Mouse (Mus musculus): ENCODE results near the gene Acadl. TPM values are rescaled to one million over a fixed set of nuclear protein-coding genes. Genes with fewer than 3 reads are reported as not detected.

Acadl gene
- polyA plus RNA-seq, 1 experiment from 2014 or later: 227 TPM

DNA sequence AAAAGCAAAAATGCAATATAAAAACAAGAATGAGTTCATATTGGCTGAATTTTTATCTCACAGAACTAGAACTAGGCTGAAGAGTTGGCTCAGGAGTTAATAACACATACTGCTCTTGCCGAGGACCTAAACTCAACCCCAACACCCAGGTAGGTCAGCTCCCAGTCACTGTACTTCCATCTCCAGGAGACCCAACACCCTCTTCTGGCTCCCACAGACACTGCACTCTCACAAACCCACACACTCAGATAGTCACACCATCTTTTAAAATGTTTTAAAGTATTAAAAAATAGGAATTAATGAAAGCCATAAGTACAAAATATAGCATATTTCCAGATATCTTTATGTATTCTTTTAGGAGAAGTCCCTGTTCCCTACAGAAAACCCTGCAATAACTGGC, 49.9 kb downstream of the Acadl start:
- no peak overlapping the region for H3K27ac ChIP-seq
- H3K4me2 ChIP-seq (replicated peaks): no peak overlapping the region
- 72% methylated on average over 1 of the region's 1 CpGs for WGBS

GRCm38 (mm10) chr1:66806821-66807220, 56.3 kb downstream of the Acadl start:
- Histone ChIP-seq H3K4me3 (replicated peaks) (no peak overlapping the region), H3K27ac (no peak overlapping the region), H3K9me3 (no peaks in the 10 kb centered on the region), H3K27me3 (replicated peaks) (no peaks in the 10 kb centered on the region), H3K36me3 (no peaks in the 10 kb centered on the region), H3K4me1 (replicated peaks) (no peaks in the 10 kb centered on the region), H3K4me2 (replicated peaks) (no peak overlapping the region), H3K9ac (no peak overlapping the region)
- WGBS: 77% methylated on average over 1 of the region's 1 CpGs
- ATAC-seq: no peak

More for the DNA sequence above, 49.9 kb downstream of the Acadl start:
- Histone ChIP-seq H3K36me3 (no peaks in the 10 kb centered on the region), H3K4me3 (replicated peaks) (no peak overlapping the region), H3K4me1 (replicated peaks) (no peaks in the 10 kb centered on the region), H3K9ac (no peak overlapping the region), H3K27me3 (replicated peaks) (no peaks in the 10 kb centered on the region), H3K9me3 (no peaks in the 10 kb centered on the region)
- ATAC-seq: no peak

DNA sequence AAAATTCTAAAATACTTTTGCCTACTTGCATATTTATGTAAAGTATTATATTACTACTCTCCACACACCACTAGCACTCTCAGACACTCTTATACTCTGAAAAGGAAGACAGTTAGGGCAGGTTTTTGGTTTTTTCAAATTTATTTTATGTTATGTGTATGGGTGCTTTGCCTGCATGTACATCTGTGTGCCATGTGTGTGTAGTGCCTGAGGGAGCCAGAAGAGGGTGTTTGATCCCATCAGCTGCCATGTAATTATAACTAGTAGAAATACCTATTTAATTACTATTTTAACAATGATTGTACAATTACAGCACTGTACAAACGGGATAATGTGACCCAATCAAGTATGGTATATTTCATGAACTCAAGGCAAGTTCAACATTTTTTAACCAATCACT, 57.7 kb downstream of the Acadl start:
- no peak overlapping the region for H3K9ac ChIP-seq
- no peak overlapping the region for H3K4me3 ChIP-seq (replicated peaks)
- H3K9me3 ChIP-seq: no peaks in the 10 kb centered on the region
- no peaks in the 10 kb centered on the region for H3K27me3 ChIP-seq (replicated peaks)
- WGBS: 87% methylated on average over 1 of the region's 1 CpGs
- H3K27ac ChIP-seq: no peak overlapping the region
- no peak overlapping the region for H3K4me2 ChIP-seq (replicated peaks)
- no peaks in the 10 kb centered on the region for H3K36me3 ChIP-seq
- ATAC-seq: no peak
- H3K4me1 ChIP-seq (replicated peaks): no peaks in the 10 kb centered on the region

DNA sequence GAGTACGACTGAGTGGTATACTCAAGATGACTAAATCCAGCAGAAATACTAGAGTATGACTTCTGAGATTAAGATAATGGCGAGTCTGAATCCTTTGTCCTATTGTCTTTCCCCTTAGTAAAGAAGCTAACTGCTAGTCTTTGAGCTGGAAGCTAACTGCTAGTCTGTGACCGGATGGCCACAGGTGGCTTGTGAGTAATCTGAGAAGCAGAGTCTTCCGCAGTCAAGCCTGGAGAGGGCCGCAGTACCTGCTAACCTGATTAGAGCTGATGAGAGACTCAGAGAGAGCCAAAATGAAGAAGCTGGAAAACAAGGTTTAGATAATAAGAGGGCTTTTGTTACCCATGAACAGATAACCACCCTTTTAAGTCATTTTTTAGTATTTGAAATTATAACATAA, 58.4 kb downstream of the Acadl start:
- no peak for ATAC-seq
- Histone ChIP-seq H3K27me3 (replicated peaks) (no peaks in the 10 kb centered on the region), H3K9ac (no peak overlapping the region), H3K4me2 (replicated peaks) (no peak overlapping the region), H3K36me3 (no peaks in the 10 kb centered on the region), H3K4me1 (replicated peaks) (no peaks in the 10 kb centered on the region), H3K27ac (no peak overlapping the region), H3K9me3 (no peaks in the 10 kb centered on the region), H3K4me3 (replicated peaks) (no peak overlapping the region)
- 79% methylated on average over 5 of the region's 5 CpGs for WGBS

DNA sequence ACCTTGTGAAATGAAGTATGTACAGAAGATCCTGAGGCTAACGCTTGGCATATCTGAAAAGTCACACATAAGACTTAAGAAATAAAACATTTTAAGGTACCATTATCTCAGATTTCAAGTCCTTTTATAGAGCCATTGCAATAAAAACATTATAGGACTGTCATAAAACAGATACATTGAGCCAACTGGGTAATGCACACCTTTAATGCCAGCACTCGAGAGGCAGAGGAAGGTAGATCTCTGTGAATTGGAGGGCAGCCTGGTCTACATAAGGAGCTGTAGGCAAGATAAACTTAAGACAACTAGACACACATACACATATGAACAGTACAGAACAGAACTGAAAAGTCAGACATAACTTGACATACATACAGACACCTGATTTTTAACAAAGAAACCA, 65.1 kb downstream of the Acadl start:
- peak; percentile 51; the same call in 1 of the 2 replicates for ATAC-seq

GRCm38 (mm10) chr1:66792838-66793466, 70.1 kb downstream of the Acadl start:
- no peak overlapping the region for H3K4me2 ChIP-seq (replicated peaks)
- H3K4me3 ChIP-seq (replicated peaks): no peak overlapping the region
- H3K27me3 ChIP-seq (replicated peaks): no peaks in the 10 kb centered on the region
- no peaks in the 10 kb centered on the region for H3K36me3 ChIP-seq
- H3K27ac ChIP-seq: no peak overlapping the region
- no peaks in the 10 kb centered on the region for H3K4me1 ChIP-seq (replicated peaks)
- no peak overlapping the region for H3K9ac ChIP-seq
- WGBS: 66% methylated on average over 2 of the region's 2 CpGs
- no peaks in the 10 kb centered on the region for H3K9me3 ChIP-seq
- ATAC-seq: peak; percentile 75

More for the DNA sequence above, 65.1 kb downstream of the Acadl start:
- WGBS: 59% methylated on average over 2 of the region's 2 CpGs
- H3K9me3 ChIP-seq: no peaks in the 10 kb centered on the region
- no peak overlapping the region for H3K4me2 ChIP-seq (replicated peaks)
- H3K27ac ChIP-seq: no peak overlapping the region
- no peaks in the 10 kb centered on the region for H3K4me1 ChIP-seq (replicated peaks)
- no peaks in the 10 kb centered on the region for H3K36me3 ChIP-seq
- H3K27me3 ChIP-seq (replicated peaks): no peaks in the 10 kb centered on the region
- no peak overlapping the region for H3K4me3 ChIP-seq (replicated peaks)
- H3K9ac ChIP-seq: no peak overlapping the region

DNA sequence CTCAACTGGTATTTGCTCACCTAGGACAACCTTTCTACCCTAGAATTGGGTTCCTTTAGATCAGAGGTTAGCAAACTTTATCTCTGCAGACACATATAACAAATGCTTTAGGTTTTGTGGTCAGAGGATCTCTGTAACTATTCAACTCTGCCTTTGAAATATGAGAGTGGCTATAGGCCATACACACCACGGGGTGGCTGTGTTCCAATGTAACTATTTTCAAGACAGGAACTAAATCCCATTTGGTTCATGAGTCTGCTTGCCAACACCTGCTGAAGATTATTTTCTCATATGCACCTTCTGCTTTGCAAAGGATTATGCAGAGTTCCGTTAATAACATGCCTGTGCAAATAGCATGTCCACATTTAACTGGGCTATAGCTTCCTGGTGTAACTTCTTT, 80.8 kb downstream of the Acadl start:
- Histone ChIP-seq H3K4me2 (replicated peaks) (no peak overlapping the region), H3K4me3 (replicated peaks) (no peak overlapping the region), H3K9me3 (no peaks in the 10 kb centered on the region), H3K36me3 (no peaks in the 10 kb centered on the region), H3K27me3 (replicated peaks) (no peaks in the 10 kb centered on the region), H3K4me1 (replicated peaks) (no peaks in the 10 kb centered on the region), H3K9ac (no peak overlapping the region), H3K27ac (no peak overlapping the region)
- no peak for ATAC-seq
- 67% methylated on average over 2 of the region's 2 CpGs for WGBS

GRCm38 (mm10) chr1:66781027-66781426, 82.0 kb downstream of the Acadl start:
- no peak overlapping the region for H3K4me2 ChIP-seq (replicated peaks)
- no peak for ATAC-seq
- no peaks in the 10 kb centered on the region for H3K27me3 ChIP-seq (replicated peaks)
- WGBS: 80% methylated on average over 4 of the region's 4 CpGs
- no peaks in the 10 kb centered on the region for H3K36me3 ChIP-seq
- no peak overlapping the region for H3K27ac ChIP-seq
- no peak overlapping the region for H3K9ac ChIP-seq
- no peaks in the 10 kb centered on the region for H3K9me3 ChIP-seq
- H3K4me1 ChIP-seq (replicated peaks): no peaks in the 10 kb centered on the region
- no peak overlapping the region for H3K4me3 ChIP-seq (replicated peaks)

Other genes with a start within 250 kb of the Acadl start
- gene Rpe, start 162.4 kb downstream of the Acadl start, polyA plus RNA-seq (2015; fragmentation: Nextera tagmentation; extraction: Ambion mirVana): 60.4 and 64.6 TPM in 2 replicates
- 12.0 and 12.1 TPM in 2 replicates for gene Kansl1l, start 45.7 kb downstream of the Acadl start, polyA plus RNA-seq (2015; fragmentation: Nextera tagmentation; extraction: Ambion mirVana)
- 9.3 and 18.1 TPM in 2 replicates for gene Myl1, start 82.1 kb upstream of the Acadl start, polyA plus RNA-seq (2015; fragmentation: Nextera tagmentation; extraction: Ambion mirVana)
- gene Lancl1, start 175.6 kb upstream of the Acadl start, polyA plus RNA-seq (2015; fragmentation: Nextera tagmentation; extraction: Ambion mirVana): 68.5 and 71.6 TPM in 2 replicates

Data from intestine, embryonic 15.5 days (tissue).